Mouse (Mus musculus) granulocyte monocyte progenitor cell, adult 5-6 weeks (primary cell): ENCODE data around the gene Prpf6. TPM values are rescaled to one million over a fixed set of nuclear protein-coding genes. Genes with fewer than 3 reads are reported as not detected.
A peak's percentile ranks its signal among the peaks of the same experiment; 100 is the strongest.

Experiments used
- ATAC-seq: replicated peaks from 2 replicates; pipeline ENCODE4 v1.8.0; 2016; ENCODE audit warnings: mild to moderate bottlenecking, moderate TSS enrichment, inconsistent platforms; ENCODE audit not compliant: poor library complexity, severe bottlenecking
- total RNA-seq, 2 experiments: library from RNA; stranded (forward) in 1 of 2; stranded (reverse) in 1 of 2; fragments of 200-712, 200-1000 nt in 1 of 2; fragments of >200 nt in 1 of 2; fragmentation: Nextera tagmentation in 1 of 2; gene quantifications; 2 replicates each; pipeline ENCODE4 v1.2.3; 2014 to 2017

Gene Prpf6
- total RNA-seq, 2 experiments from 2014 or later: 30.8 to 71.6 TPM

GRCm38 (mm10) chr2:181679951-181680715 is 88.5 kb downstream of the Prpf6 start, which contains the start of gene Tcea2:
Gene Tcea2, plus strand, starts transcription at chr2:181680310.
- peak; percentile 29 for ATAC-seq

GRCm38 (mm10) chr2:181680716-181681117 is 89.0 kb downstream of the Prpf6 start:
- ATAC-seq: peak; percentile 23

GRCm38 (mm10) chr2:181681978-181682377 is 90.3 kb downstream of the Prpf6 start:
- no peak for ATAC-seq

- no peak for ATAC-seq
Observed at GRCm38 (mm10) chr2:181683381-181683780, 91.7 kb downstream of the Prpf6 start.

GRCm38 (mm10) chr2:181684713-181685112 is 93.0 kb downstream of the Prpf6 start:
- ATAC-seq: peak; percentile 29

GRCm38 (mm10) chr2:181685686-181686085 is 94.0 kb downstream of the Prpf6 start:
- no peak for ATAC-seq

GRCm38 (mm10) chr2:181687586-181687985 is 95.9 kb downstream of the Prpf6 start:
- no peak for ATAC-seq

- no peak for ATAC-seq
Observed at GRCm38 (mm10) chr2:181689466-181690160, 97.9 kb downstream of the Prpf6 start.

GRCm38 (mm10) chr2:181691083-181691482 is 99.4 kb downstream of the Prpf6 start:
- ATAC-seq: no peak

- ATAC-seq: peak; percentile 61
Observed at GRCm38 (mm10) chr2:181691571-181691970, 99.9 kb downstream of the Prpf6 start.

- ATAC-seq: no peak
Observed at GRCm38 (mm10) chr2:181692304-181692703, 100.6 kb downstream of the Prpf6 start.

- peak; percentile 68 for ATAC-seq
Observed at GRCm38 (mm10) chr2:181693339-181694280, 101.9 kb downstream of the Prpf6 start, which contains the start of gene Rgs19. Gene Rgs19, minus strand, starts transcription at chr2:181693977.

- ATAC-seq: no peak
Observed at GRCm38 (mm10) chr2:181694581-181694980, 102.9 kb downstream of the Prpf6 start.

- no peak for ATAC-seq
Observed at GRCm38 (mm10) chr2:181695776-181696175, 104.1 kb downstream of the Prpf6 start.

GRCm38 (mm10) chr2:181696801-181697420 is 105.2 kb downstream of the Prpf6 start:
- ATAC-seq: no peak

GRCm38 (mm10) chr2:181698241-181698640 is 106.6 kb downstream of the Prpf6 start, which contains the start of gene Lkaaear1:
Gene Lkaaear1, minus strand, starts transcription at chr2:181698442.
- no peak for ATAC-seq
